Mouse (Mus musculus) hindbrain, embryonic 15.5 days (tissue): Measurements from ENCODE around the gene Il2rb. TPM values are rescaled to one million over a fixed set of nuclear protein-coding genes. Genes with fewer than 3 reads are reported as not detected.

Experiments used
- ATAC-seq: fragments of 200-750 bp; cut with Nextera tagmentation; 2 replicates; pipeline ENCODE4 v1.8.0; 2017; ENCODE audit warnings: low read depth, moderate number of reproducible peaks, moderate TSS enrichment; ENCODE audit not compliant: low FRiP score
- H3K27ac ChIP-seq: fragments of 300-500 bp; sonication (generic); replicated peaks from 2 replicates; pipeline ENCODE4 v1.5.1; 2015; ENCODE audit warnings: mild to moderate bottlenecking, inconsistent platforms
- H3K27me3 ChIP-seq: fragments of 300-500 bp; sonication (generic); 2 replicates; pipeline ENCODE4 v1.6.1; 2015; ENCODE audit warnings: control low read depth, inconsistent platforms
- H3K36me3 ChIP-seq: fragments of 300-500 bp; sonication (generic); 2 replicates; pipeline ENCODE4 v1.6.1; 2015; ENCODE audit warnings: control low read depth, inconsistent platforms
- H3K4me1 ChIP-seq: fragments of 300-500 bp; sonication (generic); replicated peaks from 2 replicates; pipeline ENCODE4 v1.6.1; 2015; ENCODE audit warnings: control low read depth, inconsistent platforms
- H3K4me2 ChIP-seq: fragments of 300-500 bp; sonication (generic); 2 replicates; pipeline ENCODE4 v1.6.1; 2015; ENCODE audit warnings: moderate library complexity, mild to moderate bottlenecking, inconsistent platforms
- H3K4me3 ChIP-seq: fragments of 300-500 bp; sonication (generic); 2 replicates; pipeline ENCODE4 v1.5.1; 2015; ENCODE audit warnings: mild to moderate bottlenecking, inconsistent platforms
- H3K9ac ChIP-seq: fragments of 300-500 bp; sonication (generic); 2 replicates; pipeline ENCODE4 v1.6.1; 2015; ENCODE audit warnings: inconsistent platforms
- H3K9me3 ChIP-seq: fragments of 300-500 bp; sonication (generic); 2 replicates; pipeline ENCODE4 v1.6.1; 2016; ENCODE audit warnings: control low read depth, inconsistent platforms
- WGBS: fragments of 180-500 bp; shearing (Covaris S2); methylation state at CpG from one replicate; pipeline ENCODE4 v1.1.7; 2015; 5-methylcytosine and 5-hydroxymethylcytosine counted together
- polyA plus RNA-seq: library from polyadenylated mRNA; unstranded; fragments of >200 nt; fragmentation: Nextera tagmentation; extraction: Ambion mirVana; gene quantifications from 2 replicates; pipeline ENCODE4 v1.2.1, GENCODE M21; 2015

The Il2rb gene
- polyA plus RNA-seq, 1 experiment from 2014 or later = 0.26 TPM

- no peaks in the 10 kb centered on the region for H3K27me3 ChIP-seq
- H3K36me3 ChIP-seq = no peaks in the 10 kb centered on the region
- H3K27ac ChIP-seq = no peak overlapping the region
- H3K4me1 ChIP-seq = no peaks in the 10 kb centered on the region
- no peak overlapping the region for H3K4me3 ChIP-seq
- WGBS = 69% methylated on average over 3 of the region's 3 CpGs
- no peaks in the 10 kb centered on the region for H3K9me3 ChIP-seq
- no peak for ATAC-seq
- H3K9ac ChIP-seq = no peak overlapping the region
- H3K4me2 ChIP-seq = no peak overlapping the region
Measured at GRCm38 (mm10) chr15:78475604-78476031, 19.5 kb downstream of the Il2rb start.

- no peak for ATAC-seq
- Histone ChIP-seq H3K9ac (no peak overlapping the region), H3K27me3 (no peaks in the 10 kb centered on the region), H3K27ac (no peak overlapping the region), H3K4me1 (no peaks in the 10 kb centered on the region), H3K9me3 (no peaks in the 10 kb centered on the region), H3K4me2 (no peak overlapping the region), H3K4me3 (no peak overlapping the region), H3K36me3 (no peaks in the 10 kb centered on the region)
- WGBS = 68% methylated on average over 6 of the region's 6 CpGs
Measured at GRCm38 (mm10) chr15:78473442-78473841, 21.6 kb downstream of the Il2rb start.

GRCm38 (mm10) chr15:78471902-78472301, 23.2 kb downstream of the Il2rb start:
- no peak overlapping the region for H3K27ac ChIP-seq
- ATAC-seq = no peak
- H3K27me3 ChIP-seq = no peaks in the 10 kb centered on the region
- no peak overlapping the region for H3K4me2 ChIP-seq
- no peak overlapping the region for H3K4me3 ChIP-seq
- H3K4me1 ChIP-seq = no peaks in the 10 kb centered on the region
- no peaks in the 10 kb centered on the region for H3K9me3 ChIP-seq
- no peaks in the 10 kb centered on the region for H3K36me3 ChIP-seq
- H3K9ac ChIP-seq = no peak overlapping the region
- 53% methylated on average over 7 of the region's 7 CpGs for WGBS

GRCm38 (mm10) chr15:78470495-78471276, 24.4 kb downstream of the Il2rb start:
- Histone ChIP-seq H3K27ac (no peak overlapping the region), H3K4me2 (no peak overlapping the region), H3K27me3 (no peaks in the 10 kb centered on the region), H3K36me3 (no peaks in the 10 kb centered on the region), H3K4me3 (no peak overlapping the region), H3K9ac (no peak overlapping the region), H3K4me1 (no peaks in the 10 kb centered on the region), H3K9me3 (no peaks in the 10 kb centered on the region)
- WGBS = 74% methylated on average over 4 of the region's 4 CpGs
- ATAC-seq = no peak

DNA sequence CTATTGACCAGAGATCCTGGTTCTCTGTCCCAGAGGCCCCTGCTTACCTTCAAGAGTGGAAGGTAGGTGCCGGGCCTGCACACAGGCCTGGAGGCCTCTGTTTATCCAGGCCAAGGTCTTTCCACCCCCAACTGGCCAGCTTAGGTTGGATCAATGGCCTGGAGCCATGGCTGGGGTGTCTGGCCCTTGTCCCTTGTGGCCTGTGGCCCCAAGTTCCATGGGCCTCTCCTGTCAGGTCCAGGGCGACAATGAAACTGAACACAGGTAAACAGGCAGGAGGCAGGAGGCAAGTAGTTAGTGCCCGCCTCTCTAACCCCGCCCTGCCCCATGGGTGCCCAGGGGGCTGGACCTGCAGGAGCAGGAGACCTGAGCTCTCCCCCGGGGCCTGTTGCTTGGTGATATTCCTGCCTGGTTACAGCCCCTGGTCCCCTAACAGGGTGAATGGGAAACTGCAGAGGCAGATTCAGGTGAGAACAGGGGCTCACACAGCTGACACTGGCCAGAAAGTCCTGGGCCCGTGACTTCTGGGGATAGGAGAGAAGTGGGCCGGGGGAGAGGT, 26.6 kb downstream of the Il2rb start, which contains the start of gene Tmprss6:
TSS of gene Tmprss6 (minus strand) at position 256 of the 559 bp plus-strand sequence.
- 86% methylated on average over 7 of the region's 7 CpGs for WGBS
- H3K9me3 ChIP-seq = no peaks in the 10 kb centered on the region
- no peaks in the 10 kb centered on the region for H3K4me1 ChIP-seq
- H3K27ac ChIP-seq = no peak within 1 kb of the TSS
- ATAC-seq = no peak
- H3K4me2 ChIP-seq = no peak within 1 kb of the TSS
- no peaks in the 10 kb centered on the region for H3K27me3 ChIP-seq
- H3K36me3 ChIP-seq = no peaks in the 10 kb centered on the region
- H3K9ac ChIP-seq = no peak within 1 kb of the TSS
- H3K4me3 ChIP-seq = no peak within 1 kb of the TSS

DNA sequence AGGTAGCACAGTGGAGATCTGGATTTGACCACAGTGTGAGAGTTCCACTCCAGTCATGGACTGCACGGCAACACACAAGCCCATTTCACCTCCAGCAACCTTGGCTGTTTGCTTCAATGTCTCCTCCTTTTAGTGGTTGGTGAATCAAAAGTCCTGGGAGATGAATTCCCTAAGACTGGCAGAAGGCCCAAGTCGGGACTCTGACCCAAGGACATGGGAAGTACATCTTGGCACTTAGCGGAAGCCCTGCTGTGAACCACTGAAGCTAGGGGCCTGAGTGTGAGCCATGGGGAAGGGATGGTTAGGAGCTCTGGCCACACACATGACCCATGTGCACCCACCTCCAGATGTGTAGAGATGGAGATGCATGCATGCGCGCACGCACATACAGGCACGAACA, 27.5 kb downstream of the Il2rb start:
- H3K27ac ChIP-seq = no peak overlapping the region
- H3K4me1 ChIP-seq = no peaks in the 10 kb centered on the region
- H3K9ac ChIP-seq = no peak overlapping the region
- H3K36me3 ChIP-seq = no peaks in the 10 kb centered on the region
- no peaks in the 10 kb centered on the region for H3K9me3 ChIP-seq
- no peaks in the 10 kb centered on the region for H3K27me3 ChIP-seq
- no peak for ATAC-seq
- no peak overlapping the region for H3K4me3 ChIP-seq
- 92% methylated on average over 7 of the region's 7 CpGs for WGBS
- no peak overlapping the region for H3K4me2 ChIP-seq

DNA sequence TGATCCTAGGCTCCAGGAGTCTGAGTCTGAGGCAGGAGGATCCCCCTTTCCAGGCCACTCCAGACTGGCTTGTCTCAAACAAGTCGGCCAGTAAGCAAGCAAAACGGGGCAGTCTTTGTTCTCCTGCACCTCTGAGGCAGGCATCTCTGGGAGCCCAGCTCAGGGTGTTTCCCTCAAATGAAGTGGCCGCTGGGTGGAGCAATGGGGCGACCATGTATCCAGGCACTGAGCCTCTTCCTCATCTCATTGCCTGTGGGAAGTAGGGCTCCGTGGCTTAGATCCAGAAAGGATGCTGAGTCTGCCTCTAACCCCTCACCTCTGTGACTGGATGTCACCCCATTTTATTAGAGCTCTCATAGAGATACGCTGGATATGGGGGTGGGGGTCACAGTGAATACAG, 28.3 kb downstream of the Il2rb start:
- Histone ChIP-seq H3K36me3 (no peaks in the 10 kb centered on the region), H3K9ac (no peak overlapping the region), H3K4me3 (no peak overlapping the region), H3K4me2 (no peak overlapping the region), H3K4me1 (no peaks in the 10 kb centered on the region), H3K27me3 (no peaks in the 10 kb centered on the region), H3K27ac (no peak overlapping the region), H3K9me3 (no peaks in the 10 kb centered on the region)
- no peak for ATAC-seq
- 44% methylated on average over 6 of the region's 6 CpGs for WGBS

GRCm38 (mm10) chr15:78462981-78463380, 32.1 kb downstream of the Il2rb start:
- H3K27ac ChIP-seq = no peak overlapping the region
- H3K4me3 ChIP-seq = no peak overlapping the region
- WGBS = 85% methylated on average over 2 of the region's 2 CpGs
- no peaks in the 10 kb centered on the region for H3K27me3 ChIP-seq
- ATAC-seq = no peak
- no peaks in the 10 kb centered on the region for H3K4me1 ChIP-seq
- H3K36me3 ChIP-seq = no peaks in the 10 kb centered on the region
- H3K9me3 ChIP-seq = no peaks in the 10 kb centered on the region
- H3K9ac ChIP-seq = no peak overlapping the region
- no peak overlapping the region for H3K4me2 ChIP-seq

DNA sequence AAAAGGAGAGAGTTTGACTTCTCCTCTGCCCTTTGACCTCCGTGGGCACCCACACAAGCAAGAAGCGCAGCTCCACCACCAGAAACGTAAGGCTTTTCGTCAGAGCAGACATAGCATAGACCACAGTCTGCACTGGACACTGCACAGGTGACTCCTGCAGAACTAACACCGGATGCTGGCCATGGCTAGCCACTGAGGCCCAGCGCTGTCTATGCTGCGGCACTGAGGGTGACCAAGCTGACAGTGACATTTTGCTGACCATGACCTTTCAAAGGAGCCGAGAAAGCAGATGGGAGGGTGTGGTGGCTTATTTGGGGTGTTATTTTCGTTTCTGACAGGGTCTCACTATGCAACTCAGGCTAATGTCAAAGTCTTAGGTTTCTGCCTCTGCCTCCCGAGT, 37.9 kb downstream of the Il2rb start:
- no peaks in the 10 kb centered on the region for H3K27me3 ChIP-seq
- no peak overlapping the region for H3K27ac ChIP-seq
- H3K4me2 ChIP-seq = no peak overlapping the region
- H3K36me3 ChIP-seq = no peaks in the 10 kb centered on the region
- H3K4me3 ChIP-seq = no peak overlapping the region
- H3K9ac ChIP-seq = no peak overlapping the region
- 83% methylated on average over 10 of the region's 10 CpGs for WGBS
- no peaks in the 10 kb centered on the region for H3K9me3 ChIP-seq
- H3K4me1 ChIP-seq = no peaks in the 10 kb centered on the region
- no peak for ATAC-seq

GRCm38 (mm10) chr15:78456051-78456450, 39.0 kb downstream of the Il2rb start:
- Histone ChIP-seq H3K27ac (no peak overlapping the region), H3K27me3 (no peaks in the 10 kb centered on the region), H3K9ac (no peak overlapping the region), H3K4me1 (no peaks in the 10 kb centered on the region), H3K4me3 (no peak overlapping the region), H3K36me3 (no peaks in the 10 kb centered on the region), H3K9me3 (no peaks in the 10 kb centered on the region), H3K4me2 (no peak overlapping the region)
- ATAC-seq = no peak
- WGBS = 42% methylated on average over 7 of the region's 7 CpGs

DNA sequence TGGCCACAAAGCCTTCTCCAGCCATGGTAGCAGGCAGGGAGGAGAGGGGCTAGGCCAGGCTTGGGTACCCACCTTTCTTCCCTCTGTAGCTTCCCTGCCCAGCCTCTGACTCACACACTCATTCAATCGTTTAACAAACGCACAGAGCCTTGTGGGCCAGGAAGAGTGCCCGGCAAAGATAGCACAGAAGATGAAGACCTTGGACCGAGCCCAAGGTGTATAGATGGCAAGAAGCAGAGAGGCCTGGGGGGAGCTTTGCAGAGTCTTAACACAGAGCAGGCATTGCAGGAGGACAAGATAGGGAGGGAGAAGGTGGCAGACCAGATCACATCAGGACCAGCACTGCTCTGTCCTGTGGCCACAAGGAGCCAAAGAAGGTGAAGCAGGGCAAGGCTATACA, 39.9 kb downstream of the Il2rb start:
- no peak for ATAC-seq
- Histone ChIP-seq H3K4me1 (peaks cover 2% of the 10 kb centered on the region), H3K36me3 (no peaks in the 10 kb centered on the region), H3K9ac (no peak overlapping the region), H3K4me2 (no peak overlapping the region), H3K9me3 (no peaks in the 10 kb centered on the region), H3K27me3 (no peaks in the 10 kb centered on the region), H3K27ac (no peak overlapping the region), H3K4me3 (no peak overlapping the region)
- 73% methylated on average over 4 of the region's 4 CpGs for WGBS

DNA sequence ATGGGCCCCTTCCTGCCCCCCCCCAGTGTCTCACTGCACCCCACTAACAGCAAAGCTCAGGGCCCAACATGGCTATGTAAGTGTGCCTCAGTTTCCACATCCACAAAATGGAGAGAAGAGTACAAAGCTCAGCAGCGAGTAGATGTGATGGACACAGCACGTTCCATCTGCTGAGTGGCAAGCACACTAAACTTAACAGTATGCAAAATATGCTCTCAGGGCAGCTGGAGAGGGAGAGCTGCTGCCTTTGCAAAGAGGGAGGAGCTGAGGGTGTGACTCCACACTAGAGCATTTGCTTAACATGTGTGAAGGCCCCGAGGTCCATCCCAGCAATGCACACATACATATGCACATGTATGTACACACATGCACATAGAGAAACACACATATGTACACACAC, 42.1 kb downstream of the Il2rb start:
- Histone ChIP-seq H3K27me3 (no peaks in the 10 kb centered on the region), H3K36me3 (no peaks in the 10 kb centered on the region), H3K4me2 (no peak overlapping the region), H3K9me3 (no peaks in the 10 kb centered on the region), H3K27ac (no peak overlapping the region), H3K4me1 (peaks cover 16% of the 10 kb centered on the region), H3K9ac (no peak overlapping the region), H3K4me3 (no peak overlapping the region)
- 86% methylated on average over 3 of the region's 3 CpGs for WGBS
- ATAC-seq = no peak
